Mouse (Mus musculus): ENCODE measurements around the gene Olfr1036. TPM values are rescaled to one million over a fixed set of nuclear protein-coding genes. Genes with fewer than 3 reads are reported as not detected.
"Not testable (repeated sequence)": the region's sequence is repeated elsewhere in the genome, so short reads cannot be mapped to it uniquely, and the experiment has no call there.

The Olfr1036 gene
- total RNA-seq (2014; fragmentation: Nextera tagmentation) = not detected in 2 replicates
- not detected in 2 replicates for total RNA-seq (2017)

DNA sequence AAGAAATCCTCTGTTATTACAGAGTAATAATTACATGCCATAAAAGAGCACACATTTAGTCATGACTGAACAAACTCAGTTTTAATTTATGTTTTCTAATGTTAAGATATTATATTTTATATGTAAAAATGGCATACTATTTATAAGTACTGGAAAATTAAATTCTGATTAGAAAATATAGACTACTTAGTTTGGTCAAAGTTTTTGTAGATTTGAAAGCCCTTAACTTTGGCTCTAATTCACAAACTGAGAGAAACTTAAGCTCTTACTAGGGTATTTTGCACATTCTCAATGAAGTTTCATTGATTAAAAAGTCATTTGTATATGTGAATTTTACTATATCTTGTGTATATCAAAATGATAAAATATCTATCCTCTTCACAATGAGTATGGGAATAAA is at the start of gene Olfr1036:
TSS of gene Olfr1036 (plus strand) at position 301 of the 400 bp plus-strand sequence.
- not testable (repeated sequence) for ATAC-seq (replicated peaks; ENCODE audit: poor library complexity, severe bottlenecking)

DNA sequence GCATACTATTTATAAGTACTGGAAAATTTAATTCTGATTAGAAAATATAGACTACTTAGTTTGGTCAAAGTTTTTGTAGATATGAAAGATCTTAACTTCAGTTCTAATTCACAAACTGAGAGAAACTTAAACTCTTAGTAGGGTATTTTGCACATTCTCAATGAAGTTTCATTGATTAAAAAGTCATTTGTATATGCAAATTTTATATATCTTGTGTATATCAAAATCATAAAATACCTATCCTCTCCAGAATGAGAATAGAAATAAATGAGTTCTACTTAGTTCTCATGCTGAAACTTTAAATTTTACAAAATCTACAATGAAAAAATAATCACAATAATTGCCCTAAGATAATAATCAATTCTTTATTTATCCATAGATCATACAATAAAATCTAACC is 28.2 kb upstream of the Olfr1036 start, which contains the start of gene Olfr1034:
TSS of gene Olfr1034 (plus strand) at position 301 of the 400 bp plus-strand sequence.
- no peak for ATAC-seq (replicated peaks; ENCODE audit: poor library complexity, severe bottlenecking)

DNA sequence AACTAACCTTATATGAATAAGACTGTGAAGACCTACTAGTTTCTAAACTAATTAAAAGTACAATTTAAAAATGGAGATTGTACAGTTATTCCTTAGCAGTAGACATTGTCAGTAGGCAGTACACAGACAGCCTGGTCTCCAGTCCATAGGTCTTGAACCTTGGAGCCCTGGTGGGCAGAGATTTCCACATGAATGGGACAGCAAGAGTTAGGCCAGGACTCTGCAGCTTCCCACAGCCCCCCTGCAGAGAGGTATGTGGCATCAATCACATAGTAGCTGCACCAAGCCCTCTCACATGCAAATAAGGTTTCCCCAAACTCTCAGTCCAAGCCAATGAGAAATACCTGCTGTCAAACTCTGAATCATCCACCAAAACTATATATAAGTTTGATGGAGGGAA is 23.0 kb upstream of the Olfr1036 start:
- not testable (repeated sequence) for ATAC-seq (replicated peaks; ENCODE audit: poor library complexity, severe bottlenecking)

DNA sequence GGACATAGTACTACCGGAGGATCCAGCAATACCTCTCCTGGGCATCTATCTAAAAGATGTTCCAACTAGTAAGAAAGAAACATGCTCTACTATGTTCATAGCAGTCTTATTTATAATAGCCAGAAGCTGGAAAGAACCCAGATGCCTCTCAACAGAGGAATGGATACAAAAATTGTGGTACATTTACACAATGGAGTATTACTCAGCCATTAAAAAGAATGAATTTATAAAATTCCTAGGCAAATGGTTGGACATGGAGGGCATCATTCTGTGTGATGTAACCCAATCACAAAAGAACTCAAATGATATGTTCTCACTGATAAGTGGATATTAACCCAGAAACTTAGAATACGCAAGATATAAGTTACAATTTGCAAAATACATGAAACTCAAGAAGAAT is 10.0 kb upstream of the Olfr1036 start:
- not testable (repeated sequence) for ATAC-seq (replicated peaks; ENCODE audit: poor library complexity, severe bottlenecking)

DNA sequence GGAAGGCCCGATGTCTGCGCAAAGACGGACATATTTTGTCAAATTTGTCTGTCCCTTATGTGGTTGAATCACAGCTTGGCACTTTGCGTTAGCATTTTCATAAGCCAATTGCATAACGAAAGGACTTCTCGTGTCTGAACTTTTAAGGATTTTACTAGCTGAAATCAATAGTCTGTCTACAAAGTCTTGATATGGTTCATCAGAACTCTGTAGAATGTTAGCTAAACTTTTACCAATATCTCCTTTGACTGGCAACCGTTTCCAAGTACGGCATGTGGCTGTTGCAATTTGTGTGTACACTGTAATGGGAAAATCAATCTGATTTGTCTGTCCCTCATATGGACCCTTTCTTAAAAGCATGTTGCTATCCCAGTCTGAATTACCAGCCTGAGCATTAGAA is 3.6 kb upstream of the Olfr1036 start:
- no peak for ATAC-seq (replicated peaks; ENCODE audit: poor library complexity, severe bottlenecking)

DNA sequence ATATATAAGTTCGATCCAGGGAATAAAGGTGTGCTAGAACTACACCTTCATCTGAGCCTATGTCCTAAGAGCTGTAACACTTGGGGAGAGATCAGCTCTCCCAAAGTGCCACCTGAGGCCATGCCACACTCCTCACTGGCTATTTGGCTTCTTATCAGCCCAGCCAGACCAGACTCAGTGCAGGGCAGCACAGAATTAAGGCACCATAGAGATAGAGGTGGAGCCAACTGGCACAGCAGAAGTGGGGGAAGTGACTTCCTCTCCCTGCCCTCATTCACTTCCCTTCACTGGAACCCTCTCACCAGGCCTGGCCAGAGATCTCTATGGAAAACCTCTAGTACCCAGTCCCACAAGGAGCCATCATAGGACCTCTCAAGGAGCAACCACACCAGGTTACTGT is 6.7 kb downstream of the Olfr1036 start:
- peak; percentile 12; the same call in 1 of the 2 replicates for ATAC-seq (replicated peaks; ENCODE audit: poor library complexity, severe bottlenecking)

DNA sequence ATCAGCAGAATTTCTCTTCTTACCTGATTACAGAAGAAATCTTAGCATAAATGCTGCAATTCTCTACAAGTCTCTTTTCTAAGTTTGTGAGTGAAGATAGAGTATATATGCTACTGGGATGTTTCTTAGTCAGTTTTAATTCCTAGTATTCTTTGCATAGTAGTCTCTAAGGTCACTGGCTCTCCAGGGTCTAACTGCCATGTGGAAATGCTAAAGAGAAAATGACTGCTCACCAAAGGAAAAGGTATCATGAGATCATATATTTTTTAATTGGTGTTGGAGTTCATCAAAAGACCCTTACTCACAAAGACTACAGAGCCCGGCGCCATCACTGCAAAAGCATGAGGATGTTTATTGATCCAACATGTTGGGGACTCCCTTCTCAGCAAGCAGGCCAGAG is 13.5 kb downstream of the Olfr1036 start, which contains the start of gene Olfr1037:
TSS of gene Olfr1037 (minus strand) at position 101 of the 400 bp plus-strand sequence.
- ATAC-seq (replicated peaks; ENCODE audit: poor library complexity, severe bottlenecking) = no peak

Other genes starting within 250 kb of the Olfr1036 start
- not detected in 2 replicates for gene Olfr1019, start 228.5 kb upstream of the Olfr1036 start, total RNA-seq (2014; fragmentation: Nextera tagmentation)
- gene Olfr1019, start 228.5 kb upstream of the Olfr1036 start, total RNA-seq (2017) = not detected in 2 replicates
- gene Olfr1020, start 227.0 kb upstream of the Olfr1036 start, total RNA-seq (2014; fragmentation: Nextera tagmentation) = not detected in 2 replicates
- gene Olfr1020, start 227.0 kb upstream of the Olfr1036 start, total RNA-seq (2017) = not detected in 2 replicates
- not detected in 2 replicates for gene Olfr1022, start 205.4 kb upstream of the Olfr1036 start, total RNA-seq (2014; fragmentation: Nextera tagmentation)
- gene Olfr1022, start 205.4 kb upstream of the Olfr1036 start, total RNA-seq (2017) = not detected in 2 replicates
- gene Olfr1023, start 188.4 kb upstream of the Olfr1036 start, total RNA-seq (2014; fragmentation: Nextera tagmentation) = not detected in 2 replicates
- not detected in 2 replicates for gene Olfr1023, start 188.4 kb upstream of the Olfr1036 start, total RNA-seq (2017)
- gene Olfr1024, start 168.9 kb upstream of the Olfr1036 start, total RNA-seq (2014; fragmentation: Nextera tagmentation) = not detected in 2 replicates
- not detected in 2 replicates for gene Olfr1024, start 168.9 kb upstream of the Olfr1036 start, total RNA-seq (2017)
- not detected in 2 replicates for gene Olfr1025-ps1, start 158.8 kb upstream of the Olfr1036 start, total RNA-seq (2014; fragmentation: Nextera tagmentation)
- gene Olfr1025-ps1, start 158.8 kb upstream of the Olfr1036 start, total RNA-seq (2017) = not detected in 2 replicates
- not detected in 2 replicates for gene Olfr1026, start 152.4 kb upstream of the Olfr1036 start, total RNA-seq (2014; fragmentation: Nextera tagmentation)
- gene Olfr1026, start 152.4 kb upstream of the Olfr1036 start, total RNA-seq (2017) = not detected in 2 replicates
- gene Olfr1028, start 123.6 kb upstream of the Olfr1036 start, total RNA-seq (2014; fragmentation: Nextera tagmentation) = not detected in 2 replicates
- not detected in 2 replicates for gene Olfr1028, start 123.6 kb upstream of the Olfr1036 start, total RNA-seq (2017)
- gene Olfr1029, start 100.1 kb upstream of the Olfr1036 start, total RNA-seq (2014; fragmentation: Nextera tagmentation) = not detected in 2 replicates
- not detected in 2 replicates for gene Olfr1029, start 100.1 kb upstream of the Olfr1036 start, total RNA-seq (2017)
- gene Olfr1030, start 94.7 kb upstream of the Olfr1036 start, total RNA-seq (2014; fragmentation: Nextera tagmentation) = not detected in 2 replicates
- not detected in 2 replicates for gene Olfr1030, start 94.7 kb upstream of the Olfr1036 start, total RNA-seq (2017)
- gene Olfr1031, start 83.7 kb upstream of the Olfr1036 start, total RNA-seq (2014; fragmentation: Nextera tagmentation) = not detected in 2 replicates
- gene Olfr1031, start 83.7 kb upstream of the Olfr1036 start, total RNA-seq (2017) = not detected in 2 replicates
- not detected in 2 replicates for gene Olfr1032, start 68.5 kb upstream of the Olfr1036 start, total RNA-seq (2014; fragmentation: Nextera tagmentation)
- gene Olfr1032, start 68.5 kb upstream of the Olfr1036 start, total RNA-seq (2017) = not detected in 2 replicates
- 0.71 TPM in 1 of 2 replicates, not detected in the other for gene Olfr1033, start 53.4 kb upstream of the Olfr1036 start, total RNA-seq (2014; fragmentation: Nextera tagmentation)
- not detected in 2 replicates for gene Olfr1033, start 53.4 kb upstream of the Olfr1036 start, total RNA-seq (2017)
- not detected in 2 replicates for gene Olfr1034, start 28.1 kb upstream of the Olfr1036 start, total RNA-seq (2014; fragmentation: Nextera tagmentation)
- gene Olfr1034, start 28.1 kb upstream of the Olfr1036 start, total RNA-seq (2017) = not detected in 2 replicates
- gene Olfr1037, start 13.4 kb downstream of the Olfr1036 start, total RNA-seq (2014; fragmentation: Nextera tagmentation) = not detected in 2 replicates
- gene Olfr1037, start 13.4 kb downstream of the Olfr1036 start, total RNA-seq (2017) = not detected in 2 replicates
- not detected in 2 replicates for gene Olfr1039, start 61.9 kb downstream of the Olfr1036 start, total RNA-seq (2014; fragmentation: Nextera tagmentation)
- gene Olfr1039, start 61.9 kb downstream of the Olfr1036 start, total RNA-seq (2017) = not detected in 2 replicates
- gene Olfr1040, start 72.7 kb downstream of the Olfr1036 start, total RNA-seq (2014; fragmentation: Nextera tagmentation) = not detected in 2 replicates
- not detected in 2 replicates for gene Olfr1040, start 72.7 kb downstream of the Olfr1036 start, total RNA-seq (2017)
- gene Olfr1042, start 87.8 kb downstream of the Olfr1036 start, total RNA-seq (2014; fragmentation: Nextera tagmentation) = not detected in 2 replicates
- gene Olfr1042, start 87.8 kb downstream of the Olfr1036 start, total RNA-seq (2017) = not detected in 2 replicates
- not detected in 2 replicates for gene Olfr1043, start 93.5 kb downstream of the Olfr1036 start, total RNA-seq (2014; fragmentation: Nextera tagmentation)
- not detected in 2 replicates for gene Olfr1043, start 93.5 kb downstream of the Olfr1036 start, total RNA-seq (2017)
- not detected in 2 replicates for gene Olfr1044, start 103.8 kb downstream of the Olfr1036 start, total RNA-seq (2014; fragmentation: Nextera tagmentation)
- gene Olfr1044, start 103.8 kb downstream of the Olfr1036 start, total RNA-seq (2017) = not detected in 2 replicates
- gene Olfr52, start 111.7 kb downstream of the Olfr1036 start, total RNA-seq (2014; fragmentation: Nextera tagmentation) = not detected in 2 replicates
- not detected in 2 replicates for gene Olfr52, start 111.7 kb downstream of the Olfr1036 start, total RNA-seq (2017)
- gene Olfr1045, start 129.0 kb downstream of the Olfr1036 start, total RNA-seq (2014; fragmentation: Nextera tagmentation) = not detected in 2 replicates
- gene Olfr1045, start 129.0 kb downstream of the Olfr1036 start, total RNA-seq (2017) = not detected in 2 replicates
- gene Olfr1046, start 145.3 kb downstream of the Olfr1036 start, total RNA-seq (2014; fragmentation: Nextera tagmentation) = not detected in 2 replicates
- not detected in 2 replicates for gene Olfr1046, start 145.3 kb downstream of the Olfr1036 start, total RNA-seq (2017)
- gene Olfr1047, start 157.4 kb downstream of the Olfr1036 start, total RNA-seq (2014; fragmentation: Nextera tagmentation) = not detected in 2 replicates
- gene Olfr1047, start 157.4 kb downstream of the Olfr1036 start, total RNA-seq (2017) = not detected in 2 replicates
- not detected in 2 replicates for gene Olfr1048, start 166.3 kb downstream of the Olfr1036 start, total RNA-seq (2014; fragmentation: Nextera tagmentation)
- gene Olfr1048, start 166.3 kb downstream of the Olfr1036 start, total RNA-seq (2017) = not detected in 2 replicates
- gene Olfr1049, start 184.3 kb downstream of the Olfr1036 start, total RNA-seq (2014; fragmentation: Nextera tagmentation) = not detected in 2 replicates
- not detected in 2 replicates for gene Olfr1049, start 184.3 kb downstream of the Olfr1036 start, total RNA-seq (2017)
- gene Olfr1051, start 205.1 kb downstream of the Olfr1036 start, total RNA-seq (2014; fragmentation: Nextera tagmentation) = not detected in 2 replicates
- gene Olfr1051, start 205.1 kb downstream of the Olfr1036 start, total RNA-seq (2017) = not detected in 2 replicates
- not detected in 2 replicates for gene Olfr1052, start 218.5 kb downstream of the Olfr1036 start, total RNA-seq (2014; fragmentation: Nextera tagmentation)
- gene Olfr1052, start 218.5 kb downstream of the Olfr1036 start, total RNA-seq (2017) = not detected in 2 replicates
- not detected in 2 replicates for gene Olfr1053, start 241.3 kb downstream of the Olfr1036 start, total RNA-seq (2014; fragmentation: Nextera tagmentation)
- not detected in 2 replicates for gene Olfr1053, start 241.3 kb downstream of the Olfr1036 start, total RNA-seq (2017)